Mouse (Mus musculus) embryo, embryonic 10 days (tissue): ENCODE measurements at regions not wholly inside any gene's neighbourhood (a gene's known extent, or its start where the extent isn't known, plus 50 kb on each side); places are given as distances from the start of the nearest gene placed in this dataset.

Source experiments
- DNase-seq: peaks from one replicate; pipeline ENCODE4 v3.0.0-alpha.2; 2015; ENCODE audit warnings: low spot score

DNA sequence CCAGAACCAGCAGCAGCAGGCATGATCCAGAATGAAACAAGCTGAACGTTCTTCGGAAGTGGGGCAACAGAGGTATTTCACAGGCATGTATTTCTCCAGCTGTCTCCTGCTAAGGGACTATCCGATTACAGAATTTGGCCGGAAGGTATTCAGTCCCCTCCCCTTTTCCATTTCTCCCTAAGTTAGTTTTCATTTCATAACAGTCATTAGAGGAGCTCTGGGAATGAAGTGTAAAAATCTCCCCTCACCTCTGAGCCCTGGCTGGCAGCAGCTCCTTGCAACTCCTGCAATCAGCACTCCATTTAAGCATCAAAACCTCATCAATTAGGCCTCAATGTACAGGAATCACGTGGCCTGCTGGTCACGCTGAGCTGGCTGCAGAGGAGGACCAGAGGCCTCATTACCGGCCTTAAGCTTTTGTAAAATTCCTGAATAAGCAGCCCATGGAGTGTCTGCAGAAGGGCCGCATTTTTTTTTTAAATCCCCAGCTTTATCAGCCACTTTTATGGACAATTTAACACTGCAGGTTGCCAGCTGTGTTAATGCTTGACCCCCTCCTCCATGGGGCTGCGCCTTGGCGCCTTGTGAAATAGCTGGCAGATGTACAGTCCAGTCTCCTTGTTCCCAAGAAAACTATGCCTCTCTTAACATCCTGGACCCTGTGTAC lies 456.1 kb upstream of the Kirrel3 start:
- DNase-seq: peak; percentile 68

GRCm38 (mm10) chr9:34054435-34054834 lies 431.3 kb upstream of the Kirrel3 start:
- DNase-seq: peak; percentile 39
